Comparison of ENCODE assay signal across 11 mouse cellular contexts in the genomic region with DNA sequence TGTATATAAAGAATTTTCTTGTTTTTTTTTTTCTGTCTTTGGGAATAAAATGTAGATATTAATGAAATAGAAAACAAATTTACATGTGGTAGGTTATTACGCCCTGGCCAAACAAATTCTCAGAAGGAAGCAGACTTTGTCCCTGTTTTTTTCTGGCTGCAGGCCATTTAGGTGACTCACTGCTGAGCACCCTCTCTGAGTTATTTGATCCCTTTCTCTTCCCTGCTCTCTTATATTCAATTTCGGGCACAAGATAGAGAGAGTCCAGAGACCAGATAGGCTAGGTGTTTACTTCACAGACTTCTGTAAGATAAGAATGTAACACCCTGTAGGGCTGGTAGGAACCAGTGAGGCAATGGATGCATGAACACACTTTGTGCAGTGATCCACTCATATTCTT. TPM values are rescaled to one million over a fixed set of nuclear protein-coding genes. Genes with fewer than 3 reads are reported as not detected.
DNase-seq lines count a peak whose midpoint lies in the region; ATAC-seq and TF ChIP-seq lines count a peak whose summit lies in the region.
"Had no signal": no experiment of that assay in that cellular context is flagged by ENCODE, and none has a peak within 500 bp of the region (broad histone marks: within the 10 kb centered on the region; RNA-seq: fewer than 3 reads in every experiment).

No protein-coding gene starts in this region.

- 0 out of 2 replicates have a peak overlapping the region, but pooled peaks have one; percentile 62 for H3K4me2 ChIP-seq in neural tube, embryonic 13.5 days
- 0 out of 2 replicates have a peak overlapping the region, but pooled peaks have one; percentile 62 for H3K4me2 ChIP-seq in neural tube, embryonic 15.5 days
- no peak overlapping the region for H3K4me2 ChIP-seq in forebrain, postnatal 0 days (ENCODE audit: low read depth)
- H3K4me2 ChIP-seq: heart, embryonic 15.5 days had no signal

- no peak overlapping the region for H3K9ac ChIP-seq in neural tube, embryonic 13.5 days
- no peak overlapping the region for H3K9ac ChIP-seq in neural tube, embryonic 15.5 days (replicated peaks)
- H3K9ac ChIP-seq in forebrain, postnatal 0 days = no peak overlapping the region
- H3K9ac ChIP-seq: heart, embryonic 15.5 days had no signal

- peaks cover 35% of the 10 kb centered on the region for H3K4me1 ChIP-seq in neural tube, embryonic 13.5 days (replicated peaks)
- H3K4me1 ChIP-seq in neural tube, embryonic 15.5 days = peaks cover 24% of the 10 kb centered on the region
- H3K4me1 ChIP-seq in forebrain, postnatal 0 days (ENCODE audit: insufficient read depth) = peaks cover 16% of the 10 kb centered on the region
- H3K4me1 ChIP-seq: heart, embryonic 15.5 days had no signal

- no peaks in the 10 kb centered on the region for H3K36me3 ChIP-seq in neural tube, embryonic 13.5 days
- no peaks in the 10 kb centered on the region for H3K36me3 ChIP-seq in neural tube, embryonic 15.5 days
- no peaks in the 10 kb centered on the region for H3K36me3 ChIP-seq in forebrain, postnatal 0 days (ENCODE audit: insufficient read depth)
- H3K36me3 ChIP-seq: heart, embryonic 15.5 days had no signal

- H3K9me3 ChIP-seq in neural tube, embryonic 13.5 days = no peaks in the 10 kb centered on the region
- no peaks in the 10 kb centered on the region for H3K9me3 ChIP-seq in neural tube, embryonic 15.5 days (replicated peaks)
- H3K9me3 ChIP-seq in forebrain, postnatal 0 days (ENCODE audit: low read length) = no peaks in the 10 kb centered on the region
- H3K9me3 ChIP-seq: heart, embryonic 15.5 days; megakaryocyte, embryonic 14.5 days had no signal

- WGBS in neural tube, embryonic 13.5 days = 88% methylated on average over 2 of the region's 2 CpGs
- WGBS in neural tube, embryonic 15.5 days = 93% methylated on average over 2 of the region's 2 CpGs
- 73% methylated on average over 2 of the region's 2 CpGs for WGBS in forebrain, postnatal 0 days

- intact Hi-C loops in gastrocnemius, adult 2 months (cut with DNase I) = no loop called here

- no peak for ATAC-seq in neural tube, embryonic 13.5 days (ENCODE audit: low read depth)
- ATAC-seq in neural tube, embryonic 15.5 days (ENCODE audit: low FRiP score) = no peak
- no peak for ATAC-seq in forebrain, postnatal 0 days

- no peaks in the 10 kb centered on the region for H3K27me3 ChIP-seq in neural tube, embryonic 13.5 days
- H3K27me3 ChIP-seq in neural tube, embryonic 15.5 days (replicated peaks) = no peaks in the 10 kb centered on the region
- H3K27me3 ChIP-seq in forebrain, postnatal 0 days (ENCODE audit: insufficient read depth, low read length) = no peaks in the 10 kb centered on the region
- H3K27me3 ChIP-seq: heart, embryonic 15.5 days; megakaryocyte, embryonic 14.5 days had no signal

- no peak overlapping the region for H3K27ac ChIP-seq in gastrocnemius, adult 2 months
- no peak overlapping the region for H3K27ac ChIP-seq in neural tube, embryonic 13.5 days (replicated peaks)
- no peak overlapping the region for H3K27ac ChIP-seq in neural tube, embryonic 15.5 days (replicated peaks)
- H3K27ac ChIP-seq in forebrain, postnatal 0 days (ENCODE audit: low read depth, low read length) = no peak overlapping the region
- H3K27ac ChIP-seq: heart, embryonic 15.5 days had no signal

- H3K4me3 ChIP-seq in gastrocnemius, adult 2 months = no peak overlapping the region
- H3K4me3 ChIP-seq in neural tube, embryonic 13.5 days = no peak overlapping the region
- no peak overlapping the region for H3K4me3 ChIP-seq in neural tube, embryonic 15.5 days (replicated peaks)
- H3K4me3 ChIP-seq in forebrain, postnatal 0 days (ENCODE audit: low read depth, low read length) = no peak overlapping the region
- H3K4me3 ChIP-seq: heart, embryonic 15.5 days; megakaryocyte, embryonic 14.5 days had no signal

- TF ChIP-seq CTCF in gastrocnemius, adult 2 months (IDR thresholded peaks at IDR 0.05) = no peak
- TF ChIP-seq CTCF in forebrain, postnatal 0 days (IDR thresholded peaks at IDR 0.05; ENCODE audit: low read depth) = no peak

- peak; percentile 21 for DNase-seq in gastrocnemius, adult 2 months
- DNase-seq in gastrocnemius, postnatal 4 days (ENCODE audit: low spot score in 2 of 2) = no peak
- DNase-seq in neural tube, embryonic 10.5 days (ENCODE audit: extremely low spot score, low spot score) = no peak
- DNase-seq in cerebellum, adult 8-10 months = peak; percentile 72
- no peak for DNase-seq in forebrain, postnatal 0 days
- DNase-seq in c-Kit-positive CD71-positive TER-119-positive erythroid progenitor cells, embryonic 14.5 days (ENCODE audit: low spot score) = no peak
- DNase-seq: liver had no signal

RNA-seq across cellular contexts. Expression of a gene that starts 57.2 kb away (rescaled TPM):
- 10 to 100 TPM; 17.4 to 23.7 TPM for total RNA-seq in gastrocnemius, adult 2 months (2021)
- 100 to 1,000 TPM; 123 to 124 TPM for total RNA-seq in gastrocnemius, postnatal 4 days (2021)
- polyA plus RNA-seq in neural tube, embryonic 13.5 days (2015; fragmentation: Nextera tagmentation; extraction: Ambion mirVana) = 113 and 121 TPM in 2 replicates
- polyA plus RNA-seq in neural tube, embryonic 15.5 days (2015; fragmentation: Nextera tagmentation; extraction: Ambion mirVana) = 117 and 134 TPM in 2 replicates
- 169 and 186 TPM in 2 replicates for total RNA-seq in forebrain, postnatal 0 days (2014; rRNA removed)
- polyA plus RNA-seq in forebrain, postnatal 0 days (2015; fragmentation: Nextera tagmentation; extraction: Ambion mirVana) = 132 and 135 TPM in 2 replicates

Comparison
In these comparisons a context has a peak if more than half of its experiments do, and no peak if none do; other contexts are left out.
1. DNase-seq: peak in gastrocnemius, adult 2 months (single experiment) and cerebellum, adult 8-10 months (single experiment); none in gastrocnemius, postnatal 4 days (0 of 2), neural tube, embryonic 10.5 days (single experiment), forebrain, postnatal 0 days (single experiment) and c-Kit-positive CD71-positive TER-119-positive erythroid progenitor cells, embryonic 14.5 days (single experiment).